Mouse (Mus musculus) limb, embryonic 10.5 days (tissue): Measurements from ENCODE around the gene Fbrsl1. TPM values are rescaled to one million over a fixed set of nuclear protein-coding genes. Genes with fewer than 3 reads are reported as not detected.
"Not testable (repeated sequence)": the region's sequence is repeated elsewhere in the genome, so short reads cannot be mapped to it uniquely, and the experiment has no call there.

Experiments used
- DNase-seq: peaks from one replicate; pipeline ENCODE4 v3.0.0-alpha.2; 2017; ENCODE audit warnings: low spot score
- H3K27ac ChIP-seq: fragments of 300-500 bp; sonication (generic); 2 replicates; pipeline ENCODE4 v1.5.1; 2016; ENCODE audit warnings: mild to moderate bottlenecking
- H3K27me3 ChIP-seq: fragments of 300-500 bp; sonication (generic); 2 replicates; pipeline ENCODE4 v1.6.1; 2016; ENCODE audit warnings: low read depth, mild to moderate bottlenecking; ENCODE audit not compliant: poor library complexity, severe bottlenecking
- H3K36me3 ChIP-seq: fragments of 300-500 bp; sonication (generic); 2 replicates; pipeline ENCODE4 v1.6.1; 2016; ENCODE audit warnings: mild to moderate bottlenecking, moderate library complexity
- H3K4me1 ChIP-seq: fragments of 300-500 bp; sonication (generic); 2 replicates; pipeline ENCODE4 v1.6.1; 2016
- H3K4me3 ChIP-seq: fragments of 300-500 bp; sonication (generic); 2 replicates; pipeline ENCODE4 v1.5.1; 2016; ENCODE audit warnings: mild to moderate bottlenecking, moderate library complexity
- H3K9me3 ChIP-seq: fragments of 300-500 bp; sonication (generic); replicated peaks from 2 replicates; pipeline ENCODE4 v1.6.1; 2016; ENCODE audit warnings: mild to moderate bottlenecking
- WGBS: fragments of 180-500 bp; shearing (Covaris S2); methylation state at CpG from one replicate; pipeline ENCODE4 v1.1.7; 2016; 5-methylcytosine and 5-hydroxymethylcytosine counted together
- polyA plus RNA-seq: library from polyadenylated mRNA; unstranded; fragments of >200 nt; fragmentation: Nextera tagmentation; extraction: Ambion mirVana; gene quantifications from 2 replicates; pipeline ENCODE4 v1.2.1, GENCODE M21; 2016

Fbrsl1 gene
- polyA plus RNA-seq, 1 experiment from 2014 or later = 24.8 TPM

DNA sequence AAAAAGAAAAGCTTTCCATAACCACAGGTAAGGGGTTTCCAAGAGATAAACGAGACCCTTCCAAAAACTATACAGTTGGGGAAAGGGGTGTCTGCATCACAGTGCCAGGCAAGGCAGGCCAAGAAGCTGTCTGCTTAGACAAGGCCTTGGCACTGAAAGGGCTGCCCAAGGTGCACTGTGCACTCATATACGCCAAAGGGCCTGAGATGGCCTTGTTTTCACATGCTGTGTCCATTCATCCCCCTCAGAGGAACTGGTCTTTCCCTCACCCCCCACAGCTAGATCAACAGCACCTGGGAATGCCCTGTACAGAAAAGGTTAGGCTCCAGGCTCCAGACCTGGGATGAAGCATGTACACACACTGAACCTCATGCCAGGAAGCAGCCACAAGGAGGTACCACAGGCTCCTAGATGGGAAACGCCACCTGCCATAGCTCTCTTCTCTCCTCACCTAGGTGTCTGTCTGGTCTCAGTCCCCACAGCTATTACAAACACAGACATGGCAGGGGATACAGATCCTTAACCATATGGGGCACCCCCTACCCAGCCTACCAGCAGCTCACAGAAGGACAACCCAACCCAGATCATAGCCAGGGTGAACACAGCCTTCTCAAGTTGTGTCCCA, 5.2 kb downstream of the Fbrsl1 start:
- WGBS = 94% methylated on average over 3 of the region's 3 CpGs
- DNase-seq = no peak
- Histone ChIP-seq H3K27ac (no peak overlapping the region), H3K4me3 (no peak overlapping the region), H3K4me1 (peaks cover 32% of the 10 kb centered on the region), H3K9me3 (no peaks in the 10 kb centered on the region), H3K36me3 (peaks cover 3% of the 10 kb centered on the region; the same call in 1 of the 2 replicates), H3K27me3 (no peaks in the 10 kb centered on the region)

DNA sequence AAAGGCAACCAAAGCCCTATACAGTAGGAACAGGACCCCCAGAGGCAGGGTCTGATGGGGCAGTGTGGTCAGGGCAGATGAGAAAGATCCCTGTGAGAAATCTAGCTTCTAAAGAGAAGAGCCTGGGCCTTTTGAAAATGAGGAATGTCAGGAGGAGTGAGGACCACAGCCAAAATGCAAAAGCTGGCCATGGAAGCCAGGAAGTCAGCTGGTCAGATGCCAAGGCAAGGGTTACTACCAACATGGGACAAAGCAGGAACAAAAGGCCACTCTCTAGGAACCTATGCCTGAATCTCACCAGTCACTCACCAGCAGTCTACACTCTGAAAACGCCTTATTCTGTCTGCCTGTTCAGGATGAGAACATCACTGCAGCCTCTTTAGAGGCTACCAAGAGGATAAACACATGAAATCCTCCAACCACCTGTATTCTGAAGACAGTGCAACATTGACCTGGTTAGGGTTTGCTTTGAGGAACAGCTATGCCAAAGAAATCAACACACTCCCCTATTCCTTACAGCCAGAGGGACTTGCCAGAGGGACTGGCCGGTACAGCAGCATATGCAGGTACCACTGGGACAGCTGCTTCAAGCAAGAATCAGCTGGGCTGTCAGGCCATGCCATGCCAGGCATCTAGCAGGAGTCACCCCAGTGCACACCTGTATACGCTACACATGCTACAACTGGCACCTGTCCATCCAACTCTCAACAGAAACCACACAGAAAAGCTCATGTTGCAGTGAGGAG, 8.6 kb downstream of the Fbrsl1 start:
- Histone ChIP-seq H3K27me3 (no peaks in the 10 kb centered on the region), H3K4me3 (no peak overlapping the region), H3K27ac (no peak overlapping the region), H3K36me3 (peaks cover 3% of the 10 kb centered on the region; the same call in 1 of the 2 replicates), H3K4me1 (0 out of 2 replicates have a peak, but pooled peaks cover 10% of the 10 kb centered on the region), H3K9me3 (no peaks in the 10 kb centered on the region)
- 83% methylated on average over 3 of the region's 3 CpGs for WGBS
- DNase-seq = no peak

DNA sequence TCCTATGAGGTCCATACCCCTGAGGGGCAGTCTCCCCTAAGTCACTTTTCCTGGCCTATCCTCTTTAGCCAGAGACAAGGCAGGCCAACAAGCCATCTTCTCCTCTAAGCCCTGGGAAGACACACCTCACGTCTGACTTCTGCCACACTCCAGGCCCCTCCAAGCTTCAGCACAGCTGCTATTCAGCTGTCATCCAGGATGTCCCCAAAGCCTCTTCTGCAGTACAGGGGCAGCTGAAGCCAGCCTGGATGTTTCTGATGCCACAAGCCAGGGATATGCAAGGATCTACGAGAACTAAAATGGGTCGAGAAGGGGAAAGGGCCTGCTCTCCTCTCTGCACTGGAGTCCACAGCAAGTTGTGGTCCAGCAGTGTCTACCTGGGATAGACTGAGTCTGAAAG, 9.7 kb downstream of the Fbrsl1 start:
- H3K4me1 ChIP-seq = 0 out of 2 replicates have a peak, but pooled peaks cover 10% of the 10 kb centered on the region

GRCm38 (mm10) chr5:110437632-110438261, 10.6 kb downstream of the Fbrsl1 start:
- Histone ChIP-seq H3K27me3 (no peaks in the 10 kb centered on the region), H3K27ac (no peak overlapping the region), H3K4me1 (0 out of 2 replicates have a peak, but pooled peaks cover 10% of the 10 kb centered on the region), H3K4me3 (no peak overlapping the region), H3K36me3 (peaks cover 7% of the 10 kb centered on the region), H3K9me3 (no peaks in the 10 kb centered on the region)
- 52% methylated on average over 6 of the region's 6 CpGs for WGBS
- DNase-seq = no peak

More for the DNA sequence above, 9.7 kb downstream of the Fbrsl1 start:
- Histone ChIP-seq H3K36me3 (peaks cover 3% of the 10 kb centered on the region; the same call in 1 of the 2 replicates), H3K27ac (no peak overlapping the region), H3K27me3 (no peaks in the 10 kb centered on the region), H3K9me3 (no peaks in the 10 kb centered on the region), H3K4me3 (no peak overlapping the region)
- DNase-seq = no peak
- WGBS = 74% methylated on average over 3 of the region's 3 CpGs

DNA sequence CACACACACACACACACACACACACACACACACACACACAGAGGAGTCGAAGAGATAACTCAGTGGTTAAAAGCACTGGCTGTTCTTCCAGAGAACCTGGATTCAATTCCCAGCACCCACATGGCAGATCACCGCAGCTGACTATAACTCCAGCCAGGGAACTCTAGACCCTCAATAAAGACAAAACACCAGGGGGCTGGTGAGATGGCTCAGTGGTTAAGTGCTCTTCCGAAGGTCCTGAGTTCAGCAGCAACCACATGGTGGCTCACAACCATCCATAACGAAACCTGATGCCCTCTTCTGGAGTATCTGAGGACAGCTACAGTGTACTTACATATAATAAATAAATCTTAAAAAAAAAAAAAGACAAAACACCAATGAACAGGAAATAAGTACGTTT, 12.1 kb downstream of the Fbrsl1 start:
- not testable (repeated sequence) for H3K4me1 ChIP-seq, DNase-seq, H3K4me3 ChIP-seq, H3K9me3 ChIP-seq, H3K27ac ChIP-seq, H3K27me3 ChIP-seq
- 76% methylated on average over 5 of the region's 5 CpGs for WGBS
- H3K36me3 ChIP-seq = peaks cover 20% of the 10 kb centered on the region

- no peaks in the 10 kb centered on the region for H3K27me3 ChIP-seq
- H3K36me3 ChIP-seq = peaks cover 34% of the 10 kb centered on the region
- H3K4me1 ChIP-seq = 0 out of 2 replicates have a peak, but pooled peaks cover 10% of the 10 kb centered on the region
- no peaks in the 10 kb centered on the region for H3K9me3 ChIP-seq
- no peak for DNase-seq
- H3K27ac ChIP-seq = no peak overlapping the region
- H3K4me3 ChIP-seq = no peak overlapping the region
Observed at GRCm38 (mm10) chr5:110434816-110435215, 13.5 kb downstream of the Fbrsl1 start.

DNA sequence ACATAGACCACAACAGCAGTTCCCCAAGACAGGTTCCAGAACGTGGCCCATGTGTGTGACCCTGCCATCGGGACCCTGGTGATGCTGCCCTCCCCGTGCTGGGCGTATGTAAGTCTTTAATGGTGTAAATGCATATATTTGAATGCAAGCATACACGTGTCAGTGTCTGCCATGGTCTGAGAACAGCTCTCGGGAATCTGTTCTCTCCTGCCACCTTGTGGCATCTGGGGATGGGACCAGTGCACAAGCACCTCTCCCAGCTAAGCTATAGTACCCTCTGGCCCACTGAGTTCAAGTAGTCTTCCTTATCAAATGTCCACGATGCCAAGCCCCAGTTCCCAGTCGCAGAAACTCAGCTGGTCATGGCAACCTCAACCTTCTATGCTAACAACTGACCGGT, 19.3 kb downstream of the Fbrsl1 start:
- Histone ChIP-seq H3K27ac (no peak overlapping the region), H3K27me3 (no peaks in the 10 kb centered on the region), H3K4me3 (no peak overlapping the region), H3K36me3 (peaks cover 44% of the 10 kb centered on the region), H3K9me3 (no peaks in the 10 kb centered on the region), H3K4me1 (no peaks in the 10 kb centered on the region; the same call in 1 of the 2 replicates)
- peak; percentile 61 for DNase-seq
- 51% methylated on average over 9 of the region's 9 CpGs for WGBS

DNA sequence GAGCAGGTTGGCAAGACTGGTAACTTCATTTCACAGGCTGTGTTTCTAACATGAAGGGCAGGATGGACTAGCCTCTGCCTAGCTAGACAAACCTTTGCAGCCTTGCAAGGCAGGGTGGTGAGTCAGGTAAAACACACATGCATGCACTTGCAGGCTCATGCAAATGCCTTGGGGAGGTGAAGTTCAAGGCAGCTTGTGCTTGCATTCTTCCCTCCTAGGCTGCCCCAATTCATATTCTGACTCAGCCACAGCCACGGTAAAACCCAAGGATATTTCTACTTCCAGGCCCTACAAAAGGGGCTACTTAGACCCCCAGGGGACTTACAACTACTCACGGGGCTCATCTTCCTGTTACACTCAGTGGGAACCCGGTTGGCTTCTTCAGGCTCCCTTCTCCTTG, 20.0 kb downstream of the Fbrsl1 start:
- no peaks in the 10 kb centered on the region; the same call in 1 of the 2 replicates for H3K4me1 ChIP-seq
- no peak overlapping the region for H3K27ac ChIP-seq
- H3K27me3 ChIP-seq = no peaks in the 10 kb centered on the region
- no peaks in the 10 kb centered on the region for H3K9me3 ChIP-seq
- no peak for DNase-seq
- peaks cover 44% of the 10 kb centered on the region for H3K36me3 ChIP-seq
- WGBS = 83% methylated on average over 3 of the region's 3 CpGs
- H3K4me3 ChIP-seq = no peak overlapping the region

GRCm38 (mm10) chr5:110425187-110425586, 23.1 kb downstream of the Fbrsl1 start:
- Histone ChIP-seq H3K4me1 (no peaks in the 10 kb centered on the region; the same call in 1 of the 2 replicates), H3K9me3 (no peaks in the 10 kb centered on the region), H3K4me3 (no peak overlapping the region), H3K27ac (no peak overlapping the region), H3K36me3 (peaks cover 14% of the 10 kb centered on the region), H3K27me3 (no peaks in the 10 kb centered on the region)
- no peak for DNase-seq
- WGBS = 85% methylated on average over 4 of the region's 4 CpGs

DNA sequence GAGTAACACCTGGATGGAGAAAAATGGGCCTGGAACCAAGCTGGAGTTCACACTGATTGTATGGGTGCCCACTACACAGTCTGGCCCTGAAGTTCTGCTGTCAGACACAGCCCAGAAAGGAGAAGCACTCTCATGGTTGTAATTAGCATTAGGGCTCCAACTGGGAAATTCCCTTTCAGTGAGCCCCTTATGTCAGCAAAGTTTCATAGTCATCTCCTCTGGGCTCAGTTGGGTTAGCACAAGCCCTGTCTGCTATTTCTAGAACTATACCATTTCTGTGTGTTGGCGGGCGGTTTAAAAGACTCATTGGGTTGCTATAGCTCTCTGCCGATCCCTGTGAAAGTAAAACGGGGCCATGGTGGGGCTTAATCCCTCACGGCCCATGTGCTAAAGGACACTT, 24.1 kb downstream of the Fbrsl1 start:
- Histone ChIP-seq H3K4me3 (no peak overlapping the region), H3K27me3 (no peaks in the 10 kb centered on the region), H3K27ac (no peak overlapping the region), H3K9me3 (no peaks in the 10 kb centered on the region), H3K36me3 (peaks cover 10% of the 10 kb centered on the region), H3K4me1 (no peaks in the 10 kb centered on the region; the same call in 1 of the 2 replicates)
- WGBS = 87% methylated on average over 5 of the region's 5 CpGs
- no peak for DNase-seq

DNA sequence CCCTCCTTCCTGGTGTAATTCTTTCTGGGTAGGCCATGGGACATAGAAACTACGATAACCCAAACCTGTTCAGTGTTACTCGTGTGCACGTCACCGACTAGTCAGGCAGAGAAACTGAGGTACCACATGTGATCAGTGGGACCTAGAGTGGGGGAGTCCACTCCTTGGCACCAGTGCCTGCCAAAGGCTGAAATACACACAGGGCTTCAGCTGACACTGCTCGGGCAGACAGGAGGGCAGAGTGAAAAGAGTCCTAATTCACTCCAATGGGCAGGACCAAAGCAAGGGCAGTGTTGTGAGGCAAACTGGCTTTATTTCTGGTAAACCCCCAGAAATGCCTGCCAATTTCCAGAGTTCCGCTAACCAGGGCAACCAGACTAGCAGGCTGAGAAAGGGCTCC, 26.9 kb downstream of the Fbrsl1 start:
- Histone ChIP-seq H3K4me1 (peaks cover 19% of the 10 kb centered on the region), H3K27me3 (no peaks in the 10 kb centered on the region), H3K27ac (no peak overlapping the region), H3K36me3 (peaks cover 10% of the 10 kb centered on the region), H3K9me3 (no peaks in the 10 kb centered on the region), H3K4me3 (no peak overlapping the region)
- 96% methylated on average over 6 of the region's 6 CpGs for WGBS
- DNase-seq = no peak

- no peak overlapping the region for H3K4me3 ChIP-seq
- WGBS = 74% methylated on average over 1 of the region's 1 CpGs
- no peak for DNase-seq
- peaks cover 23% of the 10 kb centered on the region for H3K4me1 ChIP-seq
- H3K27ac ChIP-seq = no peak overlapping the region
- peaks cover 10% of the 10 kb centered on the region for H3K36me3 ChIP-seq
- H3K27me3 ChIP-seq = no peaks in the 10 kb centered on the region
- H3K9me3 ChIP-seq = no peaks in the 10 kb centered on the region
Observed at GRCm38 (mm10) chr5:110420950-110421349, 27.4 kb downstream of the Fbrsl1 start.

DNA sequence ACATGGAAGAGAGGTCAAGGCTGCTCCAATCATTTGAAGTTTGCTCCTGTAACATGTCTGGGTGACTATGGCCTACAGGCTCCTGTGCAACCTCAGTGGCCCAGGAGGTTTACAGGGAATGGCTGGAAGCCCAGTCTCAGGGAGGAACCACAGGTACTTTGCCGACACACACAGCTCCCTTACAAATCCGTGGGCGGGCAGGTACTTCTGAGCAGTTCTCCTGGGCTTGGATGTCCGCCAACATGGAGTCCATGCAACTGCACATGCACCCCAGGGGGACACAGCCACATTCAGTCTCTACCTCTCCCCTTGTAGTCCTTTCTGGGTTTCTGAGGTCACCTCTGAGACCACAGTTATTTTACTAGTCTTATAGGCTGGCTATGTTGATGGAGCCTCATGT, 28.1 kb downstream of the Fbrsl1 start:
- Histone ChIP-seq H3K27ac (no peak overlapping the region), H3K4me3 (no peak overlapping the region), H3K4me1 (peaks cover 30% of the 10 kb centered on the region), H3K36me3 (peaks cover 8% of the 10 kb centered on the region; the same call in 1 of the 2 replicates), H3K9me3 (no peaks in the 10 kb centered on the region), H3K27me3 (no peaks in the 10 kb centered on the region)
- WGBS = 95% methylated on average over 4 of the region's 4 CpGs
- DNase-seq = no peak
